Mouse (Mus musculus) erythroblast, embryonic 14.5 days (primary cell): Measurements from ENCODE around the gene Scd4.

Source experiments
- GATA1 ChIP-seq: IDR thresholded peaks from 2 replicates; pipeline ENCODE4 v1.6.1; 2012; ENCODE audit warnings: low read length, inconsistent platforms, mixed read lengths
- TAL1 ChIP-seq: IDR thresholded peaks from 3 replicates; pipeline ENCODE4 v1.6.1; 2012; ENCODE audit warnings: low read length, inconsistent platforms, mixed read lengths

GRCm38 (mm10) chr19:44316752-44317315, 16.1 kb upstream of the Scd4 start:
- TF ChIP-seq TAL1 (no peak), GATA1 (no peak)
